Mouse (Mus musculus): ENCODE results near the gene Socs5. TPM values are rescaled to one million over a fixed set of nuclear protein-coding genes. Genes with fewer than 3 reads are reported as not detected.

The Socs5 gene
- polyA plus RNA-seq, 1 experiment, result 2.6 TPM

DNA sequence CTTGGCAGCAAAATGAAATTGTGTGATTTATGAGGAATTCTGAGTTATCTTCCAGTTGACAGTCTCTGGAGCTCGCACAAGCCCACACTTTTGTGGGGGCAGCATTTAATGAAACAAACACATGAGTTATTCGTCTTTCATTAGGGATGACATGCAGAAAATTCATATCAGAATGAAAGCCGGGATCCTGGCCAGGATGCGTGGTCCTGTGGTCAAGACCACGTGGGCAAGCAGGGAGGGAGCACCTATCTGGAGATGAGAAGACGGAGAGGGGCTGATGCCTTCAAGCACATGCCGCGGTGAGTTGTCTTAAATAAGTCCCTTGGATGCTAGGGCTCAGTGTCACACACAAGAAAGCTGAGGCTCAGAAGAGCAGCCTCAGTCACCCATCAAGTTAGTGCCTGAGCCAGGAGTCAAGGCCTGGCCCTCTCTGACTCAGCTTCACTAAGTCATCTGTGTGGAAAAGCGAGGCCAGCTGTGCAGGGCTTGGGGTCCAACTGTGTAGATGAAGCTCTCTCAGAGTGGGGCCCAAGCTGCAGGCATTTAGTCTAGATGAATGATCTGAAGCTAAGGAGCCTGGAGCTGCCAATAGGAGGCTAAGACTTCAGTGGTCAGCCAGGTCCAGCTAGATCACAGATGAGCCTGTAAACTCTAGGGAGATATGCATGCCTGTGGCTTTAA, 67.3 kb downstream of the Socs5 start:
- no peak for TF ChIP-seq CTCF (IDR thresholded peaks at IDR 0.05; ENCODE audit: control insufficient read depth, insufficient read depth, low read length)
- no peak for TF ChIP-seq POLR2A (IDR thresholded peaks at IDR 0.05; ENCODE audit: borderline replicate concordance, control insufficient read depth, low read depth, low read length)
- no peak overlapping the region for H3K4me3 ChIP-seq (replicated peaks; ENCODE audit: control insufficient read depth, low read depth, low read length)
- WGBS, result 59% methylated on average over 9 of the region's 9 CpGs
- no peaks in the 10 kb centered on the region for H3K4me1 ChIP-seq (ENCODE audit: control insufficient read depth, insufficient read depth, low read length)
- H3K27ac ChIP-seq (ENCODE audit: control insufficient read depth, insufficient read depth, low read depth, low read length, poor library complexity), result no peak overlapping the region

DNA sequence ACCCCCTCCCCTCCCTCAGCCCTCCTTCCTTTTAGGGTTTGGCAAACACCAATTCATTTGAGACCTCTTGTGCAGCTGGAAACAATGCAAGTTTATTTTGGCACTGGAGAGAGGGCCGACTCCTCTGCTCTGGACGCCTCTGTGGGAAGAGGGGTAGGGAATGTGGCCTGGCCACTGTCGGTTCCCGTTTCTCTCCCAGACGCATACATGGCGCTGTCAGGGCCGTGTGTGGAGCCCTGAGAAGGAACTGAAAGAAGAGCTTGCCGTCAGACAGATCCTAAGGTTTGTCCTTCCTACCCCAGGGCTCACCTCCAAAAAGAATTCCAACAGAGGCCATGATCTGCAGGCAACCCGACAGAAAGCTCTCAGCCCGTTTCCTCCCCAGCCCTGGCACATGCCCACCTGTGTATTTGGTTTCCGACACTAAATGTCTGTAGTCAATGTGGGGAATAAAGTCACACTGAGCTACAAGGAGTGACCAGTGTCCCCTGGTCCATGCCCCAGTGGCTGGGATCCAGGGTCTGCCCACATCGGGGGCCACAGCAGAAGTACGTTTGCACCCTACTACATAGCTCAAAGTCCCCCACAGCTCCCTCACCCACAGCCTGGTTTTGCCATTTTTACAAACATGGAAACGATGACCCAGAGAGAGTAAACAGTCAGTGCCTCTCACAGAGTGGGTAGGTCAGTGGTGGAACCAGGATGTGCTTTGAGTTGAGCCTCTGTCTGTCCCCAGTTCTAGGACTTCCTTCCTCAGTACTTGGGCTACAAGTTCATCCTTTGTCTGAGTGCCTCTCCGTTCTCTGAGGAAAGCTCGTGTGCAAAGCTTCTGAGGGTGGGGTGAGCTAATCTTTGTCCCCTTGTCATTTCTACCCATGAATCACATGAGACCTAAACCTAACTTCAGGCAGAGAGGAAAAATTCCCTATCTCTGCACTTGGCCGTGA, 68.9 kb downstream of the Socs5 start:
- WGBS, result 61% methylated on average over 17 of the region's 17 CpGs
- Histone ChIP-seq H3K4me1 (ENCODE audit: control insufficient read depth, insufficient read depth, low read length) (no peaks in the 10 kb centered on the region), H3K27ac (ENCODE audit: control insufficient read depth, insufficient read depth, low read depth, low read length, poor library complexity) (no peak overlapping the region), H3K4me3 (replicated peaks; ENCODE audit: control insufficient read depth, low read depth, low read length) (no peak overlapping the region)
- TF ChIP-seq POLR2A (IDR thresholded peaks at IDR 0.05; ENCODE audit: borderline replicate concordance, control insufficient read depth, low read depth, low read length) (no peak), CTCF (IDR thresholded peaks at IDR 0.05; ENCODE audit: control insufficient read depth, insufficient read depth, low read length) (no peak)

DNA sequence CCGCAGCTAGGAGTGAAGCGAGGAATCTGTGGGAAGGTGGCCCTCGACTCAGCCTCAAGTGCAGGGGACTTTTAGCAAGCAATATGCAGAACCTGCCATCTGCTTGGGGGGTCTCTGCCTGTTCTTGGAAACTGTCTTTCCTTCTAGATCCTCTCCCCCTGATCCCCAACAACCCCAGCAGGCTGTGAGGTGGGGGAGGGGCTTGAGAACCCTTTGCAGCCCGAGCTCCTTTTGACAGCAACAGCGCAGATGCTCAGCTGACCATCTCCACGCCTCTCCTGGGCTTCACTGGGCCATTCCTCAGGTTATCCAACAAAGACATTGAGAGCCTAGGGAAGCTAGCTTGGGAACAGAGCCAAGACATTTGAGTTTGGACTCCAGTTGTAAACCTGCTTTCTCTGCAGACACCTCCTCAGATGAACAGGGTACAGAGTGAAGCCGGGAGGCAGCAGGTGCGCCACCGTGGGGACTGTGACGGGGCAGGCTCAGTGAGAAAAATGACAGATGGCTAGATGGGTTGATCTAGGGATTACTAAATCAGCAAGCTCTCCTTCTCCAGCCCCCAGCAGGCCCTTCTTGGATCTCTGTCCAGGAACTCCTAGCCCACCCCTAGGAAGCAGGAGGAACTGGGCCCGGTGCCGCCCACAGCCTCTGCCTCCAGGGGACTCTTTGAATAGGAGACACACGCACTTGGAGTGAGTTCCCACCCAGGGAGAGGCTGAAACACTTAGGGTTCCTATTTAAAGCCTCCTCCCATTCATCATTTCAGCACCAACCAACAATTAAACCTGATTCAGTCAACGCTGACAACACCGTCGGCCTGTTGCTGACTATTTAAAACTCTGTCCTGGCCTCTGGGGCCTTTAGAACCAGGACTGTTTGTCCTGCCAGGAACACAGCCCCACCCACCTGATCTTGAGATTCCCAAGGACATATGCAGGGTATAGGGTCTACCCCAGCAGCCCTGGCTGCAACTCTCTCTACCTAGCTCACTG, 71.4 kb downstream of the Socs5 start:
- Histone ChIP-seq H3K27ac (ENCODE audit: control insufficient read depth, insufficient read depth, low read depth, low read length, poor library complexity) (no peak overlapping the region), H3K4me3 (replicated peaks; ENCODE audit: control insufficient read depth, low read depth, low read length) (no peak overlapping the region), H3K4me1 (ENCODE audit: control insufficient read depth, insufficient read depth, low read length) (no peaks in the 10 kb centered on the region; the same call in 1 of the 2 replicates)
- TF ChIP-seq CTCF (IDR thresholded peaks at IDR 0.05; ENCODE audit: control insufficient read depth, insufficient read depth, low read length), result no peak
- no peak for TF ChIP-seq POLR2A (IDR thresholded peaks at IDR 0.05; ENCODE audit: borderline replicate concordance, control insufficient read depth, low read depth, low read length)
- 77% methylated on average over 16 of the region's 16 CpGs for WGBS

- TF ChIP-seq CTCF (IDR thresholded peaks at IDR 0.05; ENCODE audit: control insufficient read depth, insufficient read depth, low read length) (no peak), POLR2A (IDR thresholded peaks at IDR 0.05; ENCODE audit: borderline replicate concordance, control insufficient read depth, low read depth, low read length) (no peak)
- no peaks in the 10 kb centered on the region; the same call in 1 of the 2 replicates for H3K4me1 ChIP-seq (ENCODE audit: control insufficient read depth, insufficient read depth, low read length)
- 20% methylated on average over 9 of the region's 9 CpGs for WGBS
- no peak overlapping the region for H3K27ac ChIP-seq (ENCODE audit: control insufficient read depth, insufficient read depth, low read depth, low read length, poor library complexity)
- H3K4me3 ChIP-seq (replicated peaks; ENCODE audit: control insufficient read depth, low read depth, low read length), result no peak overlapping the region
These were observed 72.6 kb downstream of the Socs5 start for GRCm38 (mm10) chr17:87179939-87180550.

GRCm38 (mm10) chr17:87181683-87182346, 74.3 kb downstream of the Socs5 start:
- TF ChIP-seq POLR2A (IDR thresholded peaks at IDR 0.05; ENCODE audit: borderline replicate concordance, control insufficient read depth, low read depth, low read length), result no peak
- TF ChIP-seq CTCF (IDR thresholded peaks at IDR 0.05; ENCODE audit: control insufficient read depth, insufficient read depth, low read length), result no peak
- Histone ChIP-seq H3K27ac (ENCODE audit: control insufficient read depth, insufficient read depth, low read depth, low read length, poor library complexity) (no peak overlapping the region), H3K4me1 (ENCODE audit: control insufficient read depth, insufficient read depth, low read length) (no peaks in the 10 kb centered on the region; the same call in 1 of the 2 replicates), H3K4me3 (replicated peaks; ENCODE audit: control insufficient read depth, low read depth, low read length) (no peak overlapping the region)
- 4% methylated on average over 8 of the region's 8 CpGs for WGBS

DNA sequence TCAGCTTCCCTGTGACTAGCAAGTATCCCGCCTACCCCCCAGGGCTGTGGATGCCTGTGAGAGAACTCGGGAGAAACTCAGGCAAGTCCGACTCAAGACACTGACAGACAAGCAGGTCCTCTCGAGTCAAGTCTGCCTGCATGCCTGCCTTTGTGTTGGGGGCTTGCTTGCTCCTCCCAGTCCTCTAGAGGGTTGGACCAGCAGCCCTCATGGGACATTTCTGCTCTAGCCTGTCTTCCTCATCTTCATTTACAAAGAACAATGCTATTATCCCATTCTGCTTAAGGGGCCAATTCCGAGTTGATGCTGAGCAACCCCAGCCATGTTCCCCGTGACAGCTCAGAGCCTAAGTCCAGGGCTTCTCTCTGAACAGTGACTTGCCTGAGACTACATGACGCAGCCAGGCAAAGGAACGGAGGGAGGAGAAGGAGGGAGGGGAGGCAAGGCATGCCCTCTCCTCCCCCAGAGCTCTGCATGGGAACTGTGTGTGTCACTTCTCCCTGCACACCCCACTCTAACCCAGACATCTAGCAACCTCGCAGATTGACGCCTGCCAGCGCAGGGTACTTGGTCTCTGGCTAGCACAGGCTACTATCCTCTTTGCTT, 78.1 kb downstream of the Socs5 start:
- H3K27ac ChIP-seq (ENCODE audit: control insufficient read depth, insufficient read depth, low read depth, low read length, poor library complexity), result no peak overlapping the region
- H3K4me1 ChIP-seq (ENCODE audit: control insufficient read depth, insufficient read depth, low read length), result no peaks in the 10 kb centered on the region; the same call in 1 of the 2 replicates
- TF ChIP-seq POLR2A (IDR thresholded peaks at IDR 0.05; ENCODE audit: borderline replicate concordance, control insufficient read depth, low read depth, low read length), result no peak
- no peak for TF ChIP-seq CTCF (IDR thresholded peaks at IDR 0.05; ENCODE audit: control insufficient read depth, insufficient read depth, low read length)
- 44% methylated on average over 11 of the region's 11 CpGs for WGBS
- no peak overlapping the region for H3K4me3 ChIP-seq (replicated peaks; ENCODE audit: control insufficient read depth, low read depth, low read length)

Measured in bone marrow, adult 2 months (tissue).